Mouse (Mus musculus) small intestine, adult 2 months (tissue): ENCODE results near the gene Fam69b. TPM values are rescaled to one million over a fixed set of nuclear protein-coding genes. Genes with fewer than 3 reads are reported as not detected.

Source experiments
- H3K27ac ChIP-seq: fragments of 200-500 bp; 2 replicates; pipeline ENCODE4 v1.5.1; 2012; ENCODE audit warnings: low read depth, low read length, control low read depth, inconsistent platforms; ENCODE audit not compliant: insufficient read depth
- H3K27me3 ChIP-seq: fragments of 200-500 bp; 2 replicates; pipeline ENCODE4 v1.6.1; 2012; ENCODE audit warnings: mild to moderate bottlenecking, moderate library complexity, low read length, inconsistent platforms; ENCODE audit not compliant: control insufficient read depth, insufficient read depth
- H3K36me3 ChIP-seq: fragments of 200-500 bp; 2 replicates; pipeline ENCODE4 v1.6.1; 2012; ENCODE audit warnings: mild to moderate bottlenecking, low read length, control low read depth, inconsistent platforms; ENCODE audit not compliant: control insufficient read depth, insufficient read depth
- H3K4me1 ChIP-seq: fragments of 200-500 bp; 2 replicates; pipeline ENCODE4 v1.6.1; 2012; ENCODE audit warnings: low read length, inconsistent platforms, mixed read lengths; ENCODE audit not compliant: control insufficient read depth, insufficient read depth, insufficient read length
- H3K4me3 ChIP-seq: fragments of 200-500 bp; 2 replicates; pipeline ENCODE4 v1.5.1; 2012; ENCODE audit warnings: low read depth, mild to moderate bottlenecking, control low read depth, inconsistent platforms, low read length, moderate library complexity
- CTCF ChIP-seq: fragments of 200-500 bp; IDR thresholded peaks from 2 replicates; pipeline ENCODE4 v1.5.1; 2012; ENCODE audit warnings: low read depth, mild to moderate bottlenecking, control low read depth, inconsistent platforms, low read length, moderate library complexity, mixed read lengths; ENCODE audit not compliant: insufficient replicate concordance, insufficient read length; ENCODE audit errors: extremely low read depth
- POLR2A ChIP-seq: fragments of 200-500 bp; IDR thresholded peaks from 2 replicates; pipeline ENCODE4 v1.6.1; 2012; ENCODE audit warnings: low read depth, mild to moderate bottlenecking, control low read depth, inconsistent platforms, low read length, moderate library complexity
- WGBS: fragments of 180-500 bp; shearing (Covaris S2); methylation state at CpG from one replicate; pipeline ENCODE4 v1.1.7; 2018; 5-methylcytosine and 5-hydroxymethylcytosine counted together
- polyA plus RNA-seq: library from polyadenylated mRNA; depleted of rRNA; stranded (reverse); fragments of >200 nt; gene quantifications from 2 replicates; pipeline ENCODE4 v1.2.3, GENCODE M21; 2012

Fam69b gene
- polyA plus RNA-seq, 1 experiment, result 7.7 TPM

GRCm38 (mm10) chr2:26597810-26598209 lies 30.4 kb upstream of the Fam69b start:
- no peak overlapping the region for H3K27ac ChIP-seq
- peaks cover 29% of the 10 kb centered on the region for H3K4me1 ChIP-seq
- no peaks in the 10 kb centered on the region for H3K27me3 ChIP-seq
- 92% methylated on average over 2 of the region's 2 CpGs for WGBS
- TF ChIP-seq POLR2A (no peak), CTCF (no peak)
- no peak overlapping the region for H3K4me3 ChIP-seq
- peaks cover 35% of the 10 kb centered on the region for H3K36me3 ChIP-seq

GRCm38 (mm10) chr2:26598462-26598861 lies 29.8 kb upstream of the Fam69b start:
- 59% methylated on average over 3 of the region's 3 CpGs for WGBS
- Histone ChIP-seq H3K27me3 (no peaks in the 10 kb centered on the region), H3K4me1 (peaks cover 29% of the 10 kb centered on the region), H3K4me3 (no peak overlapping the region), H3K27ac (no peak overlapping the region), H3K36me3 (peaks cover 28% of the 10 kb centered on the region)
- TF ChIP-seq POLR2A (no peak), CTCF (no peak)

GRCm38 (mm10) chr2:26599965-26600364 lies 28.3 kb upstream of the Fam69b start:
- H3K27ac ChIP-seq, result peak overlapping the region; percentile 80
- peaks cover 17% of the 10 kb centered on the region for H3K36me3 ChIP-seq
- peaks cover 28% of the 10 kb centered on the region for H3K4me1 ChIP-seq
- H3K27me3 ChIP-seq, result no peaks in the 10 kb centered on the region
- TF ChIP-seq CTCF (no peak), POLR2A (peak; percentile 32; the same call in 1 of the 2 replicates)
- no peak overlapping the region for H3K4me3 ChIP-seq
- WGBS, result 66% methylated on average over 4 of the region's 4 CpGs

GRCm38 (mm10) chr2:26600664-26601063 lies 27.6 kb upstream of the Fam69b start:
- WGBS, result 39% methylated on average over 2 of the region's 2 CpGs
- peaks cover 21% of the 10 kb centered on the region for H3K4me1 ChIP-seq
- peak; percentile 28; the same call in 1 of the 2 replicates for TF ChIP-seq POLR2A
- no peak for TF ChIP-seq CTCF
- no peak overlapping the region for H3K4me3 ChIP-seq
- H3K27me3 ChIP-seq, result no peaks in the 10 kb centered on the region
- peak overlapping the region; percentile 63 for H3K27ac ChIP-seq
- H3K36me3 ChIP-seq, result peaks cover 12% of the 10 kb centered on the region

- Histone ChIP-seq H3K36me3 (peaks cover 6% of the 10 kb centered on the region; the same call in 1 of the 2 replicates), H3K4me1 (peaks cover 24% of the 10 kb centered on the region), H3K27ac (peak overlapping the region; percentile 50), H3K27me3 (no peaks in the 10 kb centered on the region), H3K4me3 (no peak overlapping the region)
- WGBS, result 80% methylated on average over 1 of the region's 1 CpGs
- no peak for TF ChIP-seq POLR2A
- no peak for TF ChIP-seq CTCF
Observed at GRCm38 (mm10) chr2:26601595-26601994, 26.7 kb upstream of the Fam69b start.

GRCm38 (mm10) chr2:26602631-26603030 lies 25.6 kb upstream of the Fam69b start:
- Histone ChIP-seq H3K4me1 (peaks cover 32% of the 10 kb centered on the region), H3K27ac (peak overlapping the region; percentile 77), H3K36me3 (no peaks in the 10 kb centered on the region), H3K27me3 (no peaks in the 10 kb centered on the region), H3K4me3 (peak overlapping the region; percentile 75)
- TF ChIP-seq POLR2A (no peak), CTCF (no peak)
- 79% methylated on average over 5 of the region's 5 CpGs for WGBS

- TF ChIP-seq POLR2A, result no peak; the same call in 1 of the 2 replicates
- TF ChIP-seq CTCF, result no peak
- Histone ChIP-seq H3K27me3 (no peaks in the 10 kb centered on the region), H3K27ac (peak overlapping the region; percentile 77), H3K4me3 (peak overlapping the region; percentile 75), H3K4me1 (peaks cover 37% of the 10 kb centered on the region), H3K36me3 (no peaks in the 10 kb centered on the region)
- 16% methylated on average over 6 of the region's 6 CpGs for WGBS
Observed at GRCm38 (mm10) chr2:26603159-26603558, 25.1 kb upstream of the Fam69b start.
